Mouse (Mus musculus): ENCODE data around the gene Nt5c. TPM values are rescaled to one million over a fixed set of nuclear protein-coding genes. Genes with fewer than 3 reads are reported as not detected.
"Not testable (repeated sequence)": the region's sequence is repeated elsewhere in the genome, so short reads cannot be mapped to it uniquely, and the experiment has no call there.

Gene Nt5c
- polyA plus RNA-seq, 1 experiment from 2014 or later: 91.1 TPM

GRCm38 (mm10) chr11:115461846-115462242, 29.8 kb downstream of the Nt5c start:
- H3K9ac ChIP-seq: no peak overlapping the region
- H3K4me3 ChIP-seq: no peak overlapping the region
- no peak overlapping the region for H3K27ac ChIP-seq
- no peak for ATAC-seq
- H3K27me3 ChIP-seq: 0 out of 2 replicates have a peak, but pooled peaks cover 3% of the 10 kb centered on the region
- H3K4me2 ChIP-seq: no peak overlapping the region
- no peaks in the 10 kb centered on the region for H3K9me3 ChIP-seq (replicated peaks)
- H3K36me3 ChIP-seq (ENCODE audit: poor library complexity, severe bottlenecking): no peaks in the 10 kb centered on the region
- 74% methylated on average over 5 of the region's 5 CpGs for WGBS
- peaks cover 6% of the 10 kb centered on the region for H3K4me1 ChIP-seq

- H3K36me3 ChIP-seq (ENCODE audit: poor library complexity, severe bottlenecking): no peaks in the 10 kb centered on the region
- 0 out of 2 replicates have a peak, but pooled peaks cover 3% of the 10 kb centered on the region for H3K27me3 ChIP-seq
- no peak overlapping the region for H3K9ac ChIP-seq
- peaks cover 6% of the 10 kb centered on the region for H3K4me1 ChIP-seq
- no peak for ATAC-seq
- no peak overlapping the region for H3K27ac ChIP-seq
- 10% methylated on average over 8 of the region's 8 CpGs for WGBS
- H3K4me2 ChIP-seq: no peak overlapping the region
- H3K4me3 ChIP-seq: no peak overlapping the region
- no peaks in the 10 kb centered on the region for H3K9me3 ChIP-seq (replicated peaks)
These were observed 30.7 kb downstream of the Nt5c start for GRCm38 (mm10) chr11:115460976-115461375.

DNA sequence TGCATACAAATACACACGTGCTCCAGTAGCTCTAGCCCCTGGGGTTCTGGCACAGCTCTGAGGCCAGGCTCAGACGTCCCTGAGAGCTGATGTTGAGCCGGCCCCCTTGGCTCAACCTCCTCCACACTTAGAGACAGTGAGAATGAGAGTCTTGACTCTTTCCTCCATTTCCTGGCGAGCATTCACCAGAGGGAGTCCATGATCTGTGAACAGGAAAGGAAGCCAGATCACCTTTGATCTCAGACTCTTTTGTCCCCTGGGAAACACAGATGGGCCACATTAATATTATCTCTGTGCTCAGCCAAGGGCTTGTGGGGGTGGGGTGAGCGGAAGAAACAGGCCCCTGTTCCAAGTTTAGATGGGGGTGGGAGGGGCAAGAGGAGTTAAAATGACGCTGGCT, 34.3 kb downstream of the Nt5c start:
- H3K36me3 ChIP-seq (ENCODE audit: poor library complexity, severe bottlenecking): no peaks in the 10 kb centered on the region
- ATAC-seq: no peak
- H3K4me2 ChIP-seq: no peak overlapping the region
- no peaks in the 10 kb centered on the region for H3K9me3 ChIP-seq (replicated peaks)
- H3K27ac ChIP-seq: no peak overlapping the region
- H3K4me1 ChIP-seq: peaks cover 3% of the 10 kb centered on the region
- 44% methylated on average over 6 of the region's 6 CpGs for WGBS
- H3K27me3 ChIP-seq: no peaks in the 10 kb centered on the region
- H3K4me3 ChIP-seq: no peak overlapping the region
- no peak overlapping the region for H3K9ac ChIP-seq

DNA sequence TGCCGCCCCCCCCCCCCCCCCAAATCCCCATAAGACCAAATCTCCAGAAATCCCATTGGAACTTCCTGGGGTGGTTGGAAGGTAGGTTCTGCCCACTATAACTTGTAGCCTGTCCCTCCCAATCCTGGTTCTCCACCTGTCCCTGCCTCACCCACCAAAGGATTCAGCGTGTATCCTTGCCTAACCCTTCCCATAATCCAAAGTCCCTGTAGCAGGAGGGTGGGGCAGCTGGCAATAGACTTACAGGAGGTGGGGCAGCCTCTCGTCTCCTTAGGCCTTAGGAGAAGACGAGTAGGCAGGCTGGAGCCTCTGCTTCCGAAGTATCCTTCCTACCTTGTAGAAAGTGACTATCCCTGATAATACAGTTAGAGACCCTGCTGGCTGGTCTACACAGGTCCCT, 35.5 kb downstream of the Nt5c start:
- 92% methylated on average over 5 of the region's 5 CpGs for WGBS
- Histone ChIP-seq H3K27me3 (no peaks in the 10 kb centered on the region), H3K4me2 (no peak overlapping the region), H3K9ac (no peak overlapping the region), H3K36me3 (ENCODE audit: poor library complexity, severe bottlenecking) (no peaks in the 10 kb centered on the region), H3K9me3 (replicated peaks) (no peaks in the 10 kb centered on the region), H3K4me1 (no peaks in the 10 kb centered on the region), H3K27ac (no peak overlapping the region), H3K4me3 (no peak overlapping the region)
- no peak for ATAC-seq

GRCm38 (mm10) chr11:115455619-115456018, 36.0 kb downstream of the Nt5c start:
- H3K4me2 ChIP-seq: no peak overlapping the region
- H3K36me3 ChIP-seq (ENCODE audit: poor library complexity, severe bottlenecking): no peaks in the 10 kb centered on the region
- no peak for ATAC-seq
- H3K4me1 ChIP-seq: no peaks in the 10 kb centered on the region
- H3K27ac ChIP-seq: no peak overlapping the region
- no peak overlapping the region for H3K4me3 ChIP-seq
- no peaks in the 10 kb centered on the region for H3K9me3 ChIP-seq (replicated peaks)
- no peaks in the 10 kb centered on the region for H3K27me3 ChIP-seq
- WGBS: 88% methylated on average over 15 of the region's 15 CpGs
- H3K9ac ChIP-seq: no peak overlapping the region

GRCm38 (mm10) chr11:115454822-115455221, 36.8 kb downstream of the Nt5c start:
- H3K4me1 ChIP-seq; H3K36me3 ChIP-seq (ENCODE audit: poor library complexity, severe bottlenecking); H3K27me3 ChIP-seq; H3K4me3 ChIP-seq; H3K27ac ChIP-seq; H3K9me3 ChIP-seq (replicated peaks); H3K9ac ChIP-seq; ATAC-seq; H3K4me2 ChIP-seq: not testable (repeated sequence)
- WGBS: 91% methylated on average over 6 of the region's 6 CpGs

- H3K9ac ChIP-seq: no peak overlapping the region
- WGBS: 73% methylated on average over 4 of the region's 4 CpGs
- ATAC-seq: no peak
These were observed 38.4 kb downstream of the Nt5c start for GRCm38 (mm10) chr11:115453306-115453705.

DNA sequence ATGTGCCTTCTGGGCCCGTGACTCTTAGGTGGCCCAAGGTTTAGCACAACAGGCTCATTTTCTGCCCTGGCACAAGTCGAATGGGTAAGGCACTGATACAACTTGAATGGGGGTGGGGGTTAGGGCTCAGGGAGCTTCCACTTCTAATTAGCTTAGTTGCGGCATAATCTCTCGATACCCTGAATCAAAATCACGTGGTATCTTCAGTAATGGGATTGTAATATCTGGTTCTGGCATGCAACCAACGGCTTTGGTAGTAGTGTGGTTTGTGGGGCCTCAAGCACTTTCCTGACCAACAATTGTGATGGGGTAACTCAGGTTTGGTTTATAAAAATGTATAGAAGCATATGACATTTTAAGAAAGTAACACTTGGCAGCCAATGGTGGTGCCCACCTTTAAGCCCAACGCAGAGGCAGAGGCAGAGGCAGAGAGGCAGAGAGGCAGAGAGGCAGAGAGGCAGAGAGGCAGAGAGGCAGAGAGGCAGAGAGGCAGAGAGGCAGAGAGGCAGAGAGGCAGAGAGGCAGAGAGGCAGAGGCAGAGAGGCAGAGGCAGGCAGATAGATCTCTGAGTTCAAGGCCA, 39.3 kb downstream of the Nt5c start:
- Histone ChIP-seq H3K9ac (no peak overlapping the region), H3K27ac (no peak overlapping the region), H3K9me3 (replicated peaks) (no peaks in the 10 kb centered on the region), H3K4me3 (no peak overlapping the region), H3K27me3 (no peaks in the 10 kb centered on the region), H3K36me3 (ENCODE audit: poor library complexity, severe bottlenecking) (no peaks in the 10 kb centered on the region), H3K4me1 (no peaks in the 10 kb centered on the region), H3K4me2 (no peak overlapping the region)
- WGBS: 75% methylated on average over 7 of the region's 7 CpGs
- no peak for ATAC-seq

More at GRCm38 (mm10) chr11:115453306-115453705, 38.4 kb downstream of the Nt5c start:
- H3K4me2 ChIP-seq: no peak overlapping the region
- H3K36me3 ChIP-seq (ENCODE audit: poor library complexity, severe bottlenecking): no peaks in the 10 kb centered on the region
- no peaks in the 10 kb centered on the region for H3K27me3 ChIP-seq
- H3K27ac ChIP-seq: no peak overlapping the region
- no peak overlapping the region for H3K4me3 ChIP-seq
- no peaks in the 10 kb centered on the region for H3K9me3 ChIP-seq (replicated peaks)
- H3K4me1 ChIP-seq: no peaks in the 10 kb centered on the region

- Histone ChIP-seq H3K9ac (no peak overlapping the region), H3K9me3 (replicated peaks) (no peaks in the 10 kb centered on the region), H3K27me3 (no peaks in the 10 kb centered on the region), H3K4me3 (no peak overlapping the region), H3K36me3 (ENCODE audit: poor library complexity, severe bottlenecking) (no peaks in the 10 kb centered on the region), H3K27ac (no peak overlapping the region), H3K4me1 (no peaks in the 10 kb centered on the region), H3K4me2 (no peak overlapping the region)
- WGBS: 88% methylated on average over 8 of the region's 8 CpGs
- ATAC-seq: no peak
These were observed 39.9 kb downstream of the Nt5c start for GRCm38 (mm10) chr11:115451781-115452241.

GRCm38 (mm10) chr11:115450176-115450575, 41.5 kb downstream of the Nt5c start:
- Histone ChIP-seq H3K9me3 (replicated peaks) (no peaks in the 10 kb centered on the region), H3K36me3 (ENCODE audit: poor library complexity, severe bottlenecking) (no peaks in the 10 kb centered on the region), H3K4me2 (no peak overlapping the region), H3K9ac (no peak overlapping the region), H3K4me1 (no peaks in the 10 kb centered on the region), H3K27me3 (no peaks in the 10 kb centered on the region), H3K27ac (no peak overlapping the region), H3K4me3 (no peak overlapping the region)
- WGBS: 94% methylated on average over 7 of the region's 7 CpGs
- ATAC-seq: no peak

DNA sequence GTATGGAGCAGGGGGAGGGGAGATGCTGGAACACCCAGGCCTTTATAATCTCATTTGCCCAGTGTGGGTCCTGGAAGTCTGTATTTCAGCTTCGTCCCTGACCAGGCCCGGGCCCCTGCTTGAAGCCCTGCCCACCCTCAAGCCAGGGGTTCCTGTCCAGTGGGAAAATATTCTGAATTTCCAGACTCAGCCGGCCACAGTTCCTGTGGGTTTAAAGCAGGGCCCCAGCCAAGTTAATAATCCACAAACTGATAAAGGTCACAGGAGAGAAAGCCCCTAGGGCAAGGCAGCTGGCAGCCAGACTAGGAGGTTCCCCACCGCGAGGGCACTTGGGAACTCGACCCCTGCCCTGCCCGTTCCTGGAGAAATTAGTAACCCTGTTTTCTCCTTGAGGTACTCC, 42.7 kb downstream of the Nt5c start:
- Histone ChIP-seq H3K36me3 (ENCODE audit: poor library complexity, severe bottlenecking) (no peaks in the 10 kb centered on the region), H3K27ac (no peak overlapping the region)
- 79% methylated on average over 7 of the region's 7 CpGs for WGBS

GRCm38 (mm10) chr11:115448075-115448474, 43.6 kb downstream of the Nt5c start:
- H3K27me3 ChIP-seq: no peaks in the 10 kb centered on the region
- H3K36me3 ChIP-seq (ENCODE audit: poor library complexity, severe bottlenecking): no peaks in the 10 kb centered on the region
- WGBS: 85% methylated on average over 16 of the region's 16 CpGs
- no peaks in the 10 kb centered on the region for H3K9me3 ChIP-seq (replicated peaks)
- no peak overlapping the region for H3K9ac ChIP-seq
- no peaks in the 10 kb centered on the region for H3K4me1 ChIP-seq
- no peak overlapping the region for H3K4me3 ChIP-seq
- no peak for ATAC-seq
- H3K4me2 ChIP-seq: no peak overlapping the region
- no peak overlapping the region for H3K27ac ChIP-seq

More for the DNA sequence above, 42.7 kb downstream of the Nt5c start:
- ATAC-seq: no peak
- Histone ChIP-seq H3K4me1 (no peaks in the 10 kb centered on the region), H3K27me3 (no peaks in the 10 kb centered on the region), H3K4me3 (no peak overlapping the region), H3K4me2 (no peak overlapping the region), H3K9ac (no peak overlapping the region), H3K9me3 (replicated peaks) (no peaks in the 10 kb centered on the region)

GRCm38 (mm10) chr11:115447321-115447885, 44.3 kb downstream of the Nt5c start:
- 88% methylated on average over 11 of the region's 11 CpGs for WGBS
- Histone ChIP-seq H3K36me3 (ENCODE audit: poor library complexity, severe bottlenecking) (no peaks in the 10 kb centered on the region), H3K9ac (no peak overlapping the region), H3K9me3 (replicated peaks) (no peaks in the 10 kb centered on the region), H3K4me1 (no peaks in the 10 kb centered on the region), H3K4me3 (no peak overlapping the region), H3K27me3 (no peaks in the 10 kb centered on the region), H3K4me2 (no peak overlapping the region), H3K27ac (no peak overlapping the region)
- no peak for ATAC-seq
